18 mouse cellular contexts compared by ENCODE assay signal in the genomic region with DNA sequence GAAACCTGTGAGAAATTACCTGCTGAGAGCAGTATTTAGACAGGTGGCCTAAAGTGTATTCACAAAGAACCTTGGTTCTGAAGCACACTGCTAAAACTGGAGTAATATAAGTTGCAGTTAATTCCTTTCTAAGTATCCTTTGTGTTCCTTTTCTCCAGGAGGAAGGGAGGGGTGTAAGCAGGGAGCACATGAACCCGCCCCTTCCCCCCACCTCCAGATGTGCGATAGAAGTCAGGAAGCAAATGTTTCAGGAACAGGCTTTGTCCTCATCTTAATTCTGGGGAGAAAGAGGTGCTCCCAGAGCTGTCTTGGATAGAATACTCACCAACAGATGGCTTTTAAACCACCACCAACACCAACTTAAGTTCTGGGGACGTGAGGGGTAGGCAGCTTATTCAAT.
DNase-seq lines count a peak whose midpoint lies in the region; ATAC-seq lines count a peak whose summit lies in the region.
"Had no signal": no experiment of that assay in that cellular context is flagged by ENCODE, and none has a peak within 500 bp of the region (broad histone marks: within the 10 kb centered on the region; RNA-seq: fewer than 3 reads in every experiment).

No protein-coding gene starts in this region.

- DNase-seq in frontal cortex, adult 2 months (ENCODE audit: extremely low spot score in 1 of 2, low spot score in 1 of 2), result no peak
- DNase-seq in R1 (ENCODE audit: low read depth, low spot score), result peak; percentile 64
- DNase-seq in brain, adult 2 months (ENCODE audit: low read depth, low spot score), result peak; percentile 35
- DNase-seq in adrenal gland, postnatal 36 days, result no peak
- no peak for DNase-seq in lung, postnatal 14 days
- DNase-seq: adrenal gland, adult 2 months; adrenal gland, postnatal 25 days; cerebellum, adult 11 months; cerebellum, adult 9-10 months; cerebellum, postnatal 25 days; forebrain, postnatal 0 days; gastrocnemius, postnatal 14 days; heart, adult 2 months; heart, postnatal 14 days; kidney, adult 11 months had no signal

- peak; percentile 60 for ATAC-seq in frontal cortex, adult (ENCODE audit: low TSS enrichment)
- ATAC-seq: activated CD4-positive, CD25-positive, alpha-beta regulatory T cell, adult 4 months; forebrain, postnatal 0 days; hindbrain, postnatal 0 days had no signal

Comparison
In these comparisons a context has a peak if more than half of its experiments do, and no peak if none do; other contexts are left out.
1. DNase-seq: peak in R1 (single experiment) and brain, adult 2 months (single experiment); none in frontal cortex, adult 2 months (0 of 2), adrenal gland, postnatal 36 days (0 of 2) and lung, postnatal 14 days (single experiment).